Mouse (Mus musculus): ENCODE measurements around the gene Cd3eap. TPM values are rescaled to one million over a fixed set of nuclear protein-coding genes. Genes with fewer than 3 reads are reported as not detected.

Gene Cd3eap
- total and polyA plus RNA-seq, 3 experiments = 43.9 to 49.8 TPM; not detected in 1

DNA sequence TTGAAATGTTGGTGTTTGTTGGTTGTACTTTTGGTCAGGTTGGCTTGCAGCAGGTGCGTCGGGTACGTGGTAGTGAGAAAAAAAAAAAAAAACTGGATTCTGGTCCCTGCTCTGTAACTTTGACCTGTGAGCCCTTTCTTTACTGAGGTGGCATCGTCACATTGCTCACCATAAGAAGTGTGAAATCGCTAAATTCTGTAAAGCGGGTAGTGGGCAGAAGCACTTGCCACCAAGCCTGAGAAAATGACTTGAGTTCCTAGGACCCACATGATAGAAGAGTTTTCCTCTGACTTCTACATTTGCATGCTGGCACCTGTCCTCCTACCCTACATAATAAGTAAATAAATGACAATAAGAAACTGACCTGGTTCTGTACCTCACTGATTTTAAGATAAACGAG is 38.6 kb downstream of the Cd3eap start:
- Histone ChIP-seq H3K4me3 (ENCODE audit: control insufficient read depth in 1 of 2, insufficient read depth in 1 of 2, low read depth in 2 of 2, low read length in 2 of 2) (no peak overlapping the region), H3K36me3 (ENCODE audit: control insufficient read depth in 1 of 2, insufficient read depth in 2 of 2, low read length in 2 of 2) (peaks cover 0 to 5% of the 10 kb centered on the region in 2 experiments; a peak in 2 of 4 replicates), H3K9ac (ENCODE audit: control insufficient read depth, low read depth, low read length, poor library complexity, severe bottlenecking) (no peak overlapping the region), H3K27me3 (ENCODE audit: control insufficient read depth in 1 of 2, insufficient read depth in 2 of 2, low read length in 2 of 2) (peaks cover 0 to 2% of the 10 kb centered on the region in 2 experiments; a peak in 1 of 4 replicates), H3K79me2 (ENCODE audit: control insufficient read depth, insufficient read depth, low read length, poor library complexity) (no peaks in the 10 kb centered on the region), H3K9me3 (replicated peaks; ENCODE audit: insufficient read depth, low read length) (no peaks in the 10 kb centered on the region), H3K4me1 (ENCODE audit: control insufficient read depth in 1 of 2, insufficient read depth in 2 of 2, low read length in 2 of 2) (peaks cover 4 to 32% of the 10 kb centered on the region in 2 experiments), H3K27ac (ENCODE audit: control insufficient read depth, low read depth, low read length) (no peak overlapping the region)
- DNase-seq (ENCODE audit: low read depth, low spot score) = no peak
- TF ChIP-seq UBTF (IDR thresholded peaks at IDR 0.05; ENCODE audit: borderline replicate concordance, insufficient read depth, low read depth, low read length) = no peak
- TF ChIP-seq NELFE (IDR thresholded peaks at IDR 0.05; ENCODE audit: low read depth, low read length) = no peak
- TF ChIP-seq MYB (IDR thresholded peaks at IDR 0.05; ENCODE audit: low read depth, low read length) = no peak
- TF ChIP-seq MEF2A (IDR thresholded peaks at IDR 0.05; ENCODE audit: extremely low read depth, insufficient replicate concordance, low read depth, low read length, poor library complexity, severe bottlenecking) = no peak
- no peak for TF ChIP-seq ZMIZ1 (IDR thresholded peaks at IDR 0.05; ENCODE audit: low read depth, low read length)
- no peak for TF ChIP-seq USF2 (IDR thresholded peaks at IDR 0.05; ENCODE audit: borderline replicate concordance in 1 of 2, insufficient read depth in 1 of 2, low read depth in 1 of 2, low read length in 2 of 2)
- no peak for TF ChIP-seq MAFK (IDR thresholded peaks at IDR 0.05; ENCODE audit: borderline replicate concordance, low read depth, low read length)
- no peak for TF ChIP-seq MYC (IDR thresholded peaks at IDR 0.05; ENCODE audit: low read depth, low read length)
- TF ChIP-seq MXI1 (IDR thresholded peaks at IDR 0.05; ENCODE audit: low read depth, low read length) = no peak
- no peak for TF ChIP-seq GABPA (IDR thresholded peaks at IDR 0.05; ENCODE audit: low read depth, low read length)
- TF ChIP-seq KAT2A (conservative IDR thresholded peaks at IDR 0.05; ENCODE audit: low read depth, low read length) = no peak

GRCm38 (mm10) chr7:19319906-19320305 is 39.4 kb downstream of the Cd3eap start:
- H3K9ac ChIP-seq (ENCODE audit: control insufficient read depth, low read depth, low read length, poor library complexity, severe bottlenecking) = peak overlapping the region; percentile 52
- peaks cover 0 to 2% of the 10 kb centered on the region in 2 experiments; a peak in 1 of 4 replicates for H3K27me3 ChIP-seq (ENCODE audit: control insufficient read depth in 1 of 2, insufficient read depth in 2 of 2, low read length in 2 of 2)
- no peaks in the 10 kb centered on the region for H3K36me3 ChIP-seq (ENCODE audit: control insufficient read depth in 1 of 2, insufficient read depth in 2 of 2, low read length in 2 of 2)
- no peaks in the 10 kb centered on the region for H3K9me3 ChIP-seq (replicated peaks; ENCODE audit: insufficient read depth, low read length)
- H3K4me1 ChIP-seq (ENCODE audit: control insufficient read depth in 1 of 2, insufficient read depth in 2 of 2, low read length in 2 of 2) = peaks cover 0 to 25% of the 10 kb centered on the region in 2 experiments; a peak in 2 of 4 replicates
- no peaks in the 10 kb centered on the region for H3K79me2 ChIP-seq (ENCODE audit: control insufficient read depth, insufficient read depth, low read length, poor library complexity)
- H3K4me3 ChIP-seq (ENCODE audit: control insufficient read depth in 1 of 2, insufficient read depth in 1 of 2, low read depth in 2 of 2, low read length in 2 of 2) = peak overlapping the region in 1 of 2 experiments; percentile 66; a peak in 3 of 4 replicates
- DNase-seq (ENCODE audit: low read depth, low spot score) = peak; percentile 95
- H3K27ac ChIP-seq (ENCODE audit: control insufficient read depth, low read depth, low read length) = no peak overlapping the region
- no peak for TF ChIP-seq USF2 (IDR thresholded peaks at IDR 0.05; ENCODE audit: borderline replicate concordance in 1 of 2, insufficient read depth in 1 of 2, low read depth in 1 of 2, low read length in 2 of 2)
- TF ChIP-seq RAD21 (IDR thresholded peaks at IDR 0.05; ENCODE audit: low read depth, low read length) = no peak
- TF ChIP-seq ZKSCAN1 (IDR thresholded peaks at IDR 0.05; ENCODE audit: low read depth, low read length) = no peak
- no peak for TF ChIP-seq NELFE (IDR thresholded peaks at IDR 0.05; ENCODE audit: low read depth, low read length)
- no peak for TF ChIP-seq POLR2A (IDR thresholded peaks at IDR 0.05; ENCODE audit: control insufficient read depth in 1 of 2, insufficient read depth in 1 of 2, low read depth in 1 of 2, low read length in 2 of 2, poor library complexity in 1 of 2)
- no peak for TF ChIP-seq ZNF384 (IDR thresholded peaks at IDR 0.05; ENCODE audit: low read depth, low read length)
- no peak for TF ChIP-seq UBTF (IDR thresholded peaks at IDR 0.05; ENCODE audit: borderline replicate concordance, insufficient read depth, low read depth, low read length)
- no peak for TF ChIP-seq RCOR1 (IDR thresholded peaks at IDR 0.05; ENCODE audit: low read depth, low read length)
- TF ChIP-seq MYC (IDR thresholded peaks at IDR 0.05; ENCODE audit: low read depth, low read length) = no peak
- no peak for TF ChIP-seq ZC3H11A (IDR thresholded peaks at IDR 0.05; ENCODE audit: low read depth, low read length)
- TF ChIP-seq HCFC1 (IDR thresholded peaks at IDR 0.05; ENCODE audit: low read depth, low read length) = peak; percentile 66; the same call in 1 of the 2 replicates
- TF ChIP-seq MAZ (IDR thresholded peaks at IDR 0.05; ENCODE audit: low read depth, low read length) = no peak
- TF ChIP-seq POLR2AphosphoS2 (IDR thresholded peaks at IDR 0.05; ENCODE audit: low read length) = no peak
- no peak for TF ChIP-seq JUND (IDR thresholded peaks at IDR 0.05; ENCODE audit: low read depth, low read length)
- TF ChIP-seq ELF1 (IDR thresholded peaks at IDR 0.05; ENCODE audit: low read depth, low read length) = peak; percentile 32; the same call in 1 of the 2 replicates
- TF ChIP-seq MXI1 (IDR thresholded peaks at IDR 0.05; ENCODE audit: low read depth, low read length) = peak; percentile 90; the same call in 1 of the 2 replicates
- TF ChIP-seq EP300 (IDR thresholded peaks at IDR 0.05; ENCODE audit: low read depth in 1 of 2, low read length in 2 of 2) = no peak
- no peak for TF ChIP-seq BHLHE40 (IDR thresholded peaks at IDR 0.05; ENCODE audit: borderline replicate concordance, low read depth, low read length)
- TF ChIP-seq ETS1 (IDR thresholded peaks at IDR 0.05; ENCODE audit: low read depth, low read length) = no peak
- TF ChIP-seq MEF2A (IDR thresholded peaks at IDR 0.05; ENCODE audit: extremely low read depth, insufficient replicate concordance, low read depth, low read length, poor library complexity, severe bottlenecking) = no peak
- no peak for TF ChIP-seq CHD2 (IDR thresholded peaks at IDR 0.05; ENCODE audit: low read length)
- no peak for TF ChIP-seq ZMIZ1 (IDR thresholded peaks at IDR 0.05; ENCODE audit: low read depth, low read length)
- TF ChIP-seq TAL1 (IDR thresholded peaks at IDR 0.05; ENCODE audit: low read length) = no peak
- TF ChIP-seq CHD1 (IDR thresholded peaks at IDR 0.05; ENCODE audit: low read depth, low read length) = no peak
- no peak for TF ChIP-seq MAX (IDR thresholded peaks at IDR 0.05; ENCODE audit: low read length)
- peak; percentile 96 for TF ChIP-seq SIN3A (IDR thresholded peaks at IDR 0.05; ENCODE audit: low read length)

All from MEL (cell line).